ENCODE assay signal across 8 mouse cellular contexts in the genomic region with DNA sequence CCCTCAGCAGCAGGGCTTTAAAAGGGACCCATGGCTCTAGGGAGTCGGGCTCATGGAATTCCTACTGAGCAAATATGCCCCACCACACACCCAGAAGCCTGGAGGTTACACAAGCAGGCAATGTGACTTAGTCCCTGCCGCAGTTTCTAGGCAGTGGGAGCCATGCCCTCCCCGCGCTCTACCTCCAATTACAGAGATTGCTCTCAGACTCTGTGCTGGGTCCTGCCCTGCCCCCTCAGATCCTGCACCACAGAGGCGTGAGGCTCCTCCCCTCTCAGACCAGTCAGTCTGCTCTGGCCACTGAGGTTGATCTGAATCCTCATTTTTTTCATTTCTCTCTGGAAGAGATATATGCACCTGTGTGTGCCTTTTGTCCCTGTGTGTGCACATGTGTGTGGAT. TPM values are rescaled to one million over a fixed set of nuclear protein-coding genes. Genes with fewer than 3 reads are reported as not detected.
DNase-seq lines count a peak whose midpoint lies in the region; ATAC-seq lines count a peak whose summit lies in the region.

No protein-coding gene starts in this region.

- H3K4me1 ChIP-seq in midbrain, embryonic 10.5 days: peaks cover 16% of the 10 kb centered on the region

- ATAC-seq in frontal cortex, adult (ENCODE audit: low TSS enrichment): peak; percentile 60
- peak; percentile 78 for ATAC-seq in granulocyte monocyte progenitor cell, adult 5-6 weeks (replicated peaks; ENCODE audit: poor library complexity, severe bottlenecking)

- 0 out of 2 replicates have a peak, but pooled peaks cover 1% of the 10 kb centered on the region for H3K9me3 ChIP-seq in midbrain, embryonic 10.5 days (replicated peaks)

- no peaks in the 10 kb centered on the region for H3K36me3 ChIP-seq in midbrain, embryonic 10.5 days

- WGBS in midbrain, embryonic 10.5 days: 4% methylated on average over 5 of the region's 5 CpGs

- no peaks in the 10 kb centered on the region for H3K27me3 ChIP-seq in midbrain, embryonic 10.5 days (ENCODE audit: low read depth, poor library complexity, severe bottlenecking)

- H3K27ac ChIP-seq in midbrain, embryonic 10.5 days (replicated peaks): peak overlapping the region; percentile 35; the same call in 1 of the 2 replicates

- no peak for DNase-seq in frontal cortex, postnatal 10 days (ENCODE audit: low spot score in 2 of 2)
- peak; percentile 31 for DNase-seq in ES-CJ7 (ENCODE audit: low read depth, low spot score)
- DNase-seq in midbrain, embryonic 10.5 days (ENCODE audit: low spot score): peak; percentile 28
- DNase-seq in gastrocnemius, adult 18-20 months (ENCODE audit: low spot score): no peak
- no peak for DNase-seq in adrenal gland, adult 18-20 months (ENCODE audit: low spot score in 2 of 2)
- DNase-seq in cerebellum, adult 8-10 months: no peak

- peak overlapping the region; percentile 10; the same call in 1 of the 2 replicates for H3K4me3 ChIP-seq in midbrain, embryonic 10.5 days

RNA-seq across cellular contexts. Expression of a gene that starts 14.6 kb away (rescaled TPM):
- total RNA-seq in granulocyte monocyte progenitor cell, adult 5-6 weeks (2014; fragmentation: Nextera tagmentation): not detected in 2 replicates
- total RNA-seq in granulocyte monocyte progenitor cell, adult 5-6 weeks (2017): not detected in 2 replicates
- polyA plus RNA-seq in midbrain, embryonic 10.5 days (2016; fragmentation: Nextera tagmentation; extraction: Ambion mirVana): 0.57 and 0.76 TPM in 2 replicates
- under 1 TPM in 1 of 2 experiments, not detected in 1; 0.02 TPM for total RNA-seq in gastrocnemius, adult 18-20 months (2021)
- under 1 TPM; 0.35 to 0.36 TPM for total RNA-seq in adrenal gland, adult 18-20 months (2021)

RNA-seq across cellular contexts. Expression of a gene that starts 59.5 kb away (rescaled TPM):
- 34.0 and 37.2 TPM in 2 replicates for total RNA-seq in granulocyte monocyte progenitor cell, adult 5-6 weeks (2014; fragmentation: Nextera tagmentation)
- 34.6 and 34.8 TPM in 2 replicates for total RNA-seq in granulocyte monocyte progenitor cell, adult 5-6 weeks (2017)
- polyA plus RNA-seq in midbrain, embryonic 10.5 days (2016; fragmentation: Nextera tagmentation; extraction: Ambion mirVana): 21.6 and 24.3 TPM in 2 replicates
- 1 to 10 TPM; 7.4 to 8.5 TPM for total RNA-seq in gastrocnemius, adult 18-20 months (2021)
- 10 to 100 TPM; 36.6 to 45.2 TPM for total RNA-seq in adrenal gland, adult 18-20 months (2021)

Comparison
In these comparisons a context has a peak if more than half of its experiments do, and no peak if none do; other contexts are left out.
1. DNase-seq: peak in ES-CJ7 (single experiment) and midbrain, embryonic 10.5 days (single experiment); none in frontal cortex, postnatal 10 days (0 of 2), gastrocnemius, adult 18-20 months (single experiment), adrenal gland, adult 18-20 months (0 of 2) and cerebellum, adult 8-10 months (single experiment).